Mouse (Mus musculus) CD4-positive, CD25-positive, alpha-beta regulatory T cell, adult 4 months (primary cell): ENCODE results near the gene Fam8a1. TPM values are rescaled to one million over a fixed set of nuclear protein-coding genes. Genes with fewer than 3 reads are reported as not detected.

Experiments
- ATAC-seq: one replicate; pipeline ENCODE4 v1.8.0; 2017
- polyA plus RNA-seq, 2 experiments: library from polyadenylated mRNA; unstranded; fragments of 100-300 nt; shearing (Covaris generic); gene quantifications; one replicate each; pipeline ENCODE4 v1.2.1; 2017

Fam8a1 gene
- polyA plus RNA-seq, 2 experiments from 2014 or later: 8.5 to 9.0 TPM

DNA sequence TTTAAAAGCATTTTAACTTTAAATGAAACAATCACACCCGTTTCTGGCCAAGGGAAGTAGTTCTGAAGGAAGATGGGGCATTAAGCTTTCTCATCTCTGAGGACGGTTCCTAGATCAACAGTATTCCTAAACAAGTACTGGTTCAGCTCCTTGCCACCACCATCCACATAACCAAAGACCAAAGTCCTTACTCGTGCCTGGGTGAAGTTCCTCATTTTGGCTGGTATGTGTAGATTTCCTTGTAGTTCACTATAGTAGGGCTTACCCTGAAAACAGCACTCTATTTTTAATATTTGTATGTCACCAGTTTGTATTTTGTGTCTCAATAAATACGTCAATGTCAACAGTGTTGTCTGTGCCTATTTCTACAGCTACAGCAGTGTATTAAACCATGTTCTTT, 8.4 kb downstream of the Fam8a1 start:
- no peak for ATAC-seq

GRCm38 (mm10) chr13:46682921-46683320, 13.6 kb downstream of the Fam8a1 start:
- ATAC-seq: no peak

GRCm38 (mm10) chr13:46683370-46683769, 14.0 kb downstream of the Fam8a1 start:
- ATAC-seq: no peak

DNA sequence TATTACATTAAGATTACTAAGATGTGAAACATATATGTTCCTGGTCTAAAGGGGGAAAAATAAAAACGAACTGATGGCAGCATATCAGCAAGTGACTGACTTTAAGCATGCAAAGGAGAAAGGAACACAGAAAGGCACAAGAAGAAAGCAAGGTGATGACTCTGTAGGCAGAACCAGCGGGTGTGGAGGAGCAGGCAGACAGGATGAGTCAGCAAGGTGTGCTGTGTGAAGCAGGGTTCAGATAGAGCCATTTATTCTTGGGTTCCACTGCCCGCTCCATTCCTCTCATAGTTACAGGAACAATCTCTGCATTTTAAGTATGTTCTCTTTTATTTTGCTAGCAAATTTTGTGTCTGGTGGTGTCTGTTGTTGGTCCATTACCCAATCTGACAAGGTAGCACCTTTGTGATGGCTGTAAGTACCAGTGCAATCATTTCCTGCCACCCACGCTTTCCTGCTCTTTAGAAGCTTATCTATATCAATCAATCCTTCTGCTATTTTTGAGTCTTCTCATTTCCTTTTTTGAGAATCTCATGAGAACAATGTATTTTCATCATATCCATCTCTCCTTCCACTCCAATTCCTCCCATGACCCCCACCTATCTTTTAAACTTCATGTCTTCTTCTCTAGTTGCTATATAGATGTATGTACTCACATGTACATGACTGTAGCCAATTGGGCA, 21.4 kb downstream of the Fam8a1 start:
- peak; percentile 95 for ATAC-seq

DNA sequence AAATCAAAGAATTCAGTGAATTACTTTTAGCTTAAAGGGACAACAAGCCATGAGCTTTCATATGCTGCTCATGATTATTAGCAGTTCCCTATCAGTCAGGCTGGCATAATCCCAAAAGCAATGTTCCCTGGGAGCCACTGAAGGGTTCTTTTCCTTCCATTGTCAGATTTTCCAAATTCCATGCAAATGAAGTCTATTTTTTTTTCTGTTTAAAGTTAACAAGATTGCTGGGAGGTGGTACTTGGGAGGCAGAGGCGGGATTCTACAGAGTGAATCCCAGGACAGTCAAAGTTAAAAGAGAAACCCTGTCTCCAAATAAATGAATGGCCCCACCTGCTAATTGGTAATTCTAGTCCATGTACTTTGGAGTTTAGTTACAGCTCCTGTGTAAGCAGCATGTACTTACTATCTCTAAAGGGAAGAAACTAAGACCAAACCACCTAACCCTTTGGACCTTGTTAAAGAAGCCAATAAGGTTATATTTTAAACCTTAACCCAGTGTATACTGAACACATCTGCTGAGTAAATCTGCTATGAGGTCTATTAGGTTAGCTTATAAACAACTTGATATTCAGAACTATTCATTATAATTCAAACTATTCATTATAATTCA, 26.1 kb downstream of the Fam8a1 start:
- ATAC-seq: no peak

GRCm38 (mm10) chr13:46695932-46696331, 26.6 kb downstream of the Fam8a1 start:
- no peak for ATAC-seq

GRCm38 (mm10) chr13:46696788-46697187, 27.5 kb downstream of the Fam8a1 start:
- ATAC-seq: no peak

GRCm38 (mm10) chr13:46699372-46699771, 30.1 kb downstream of the Fam8a1 start:
- ATAC-seq: no peak

GRCm38 (mm10) chr13:46701486-46701885, 32.2 kb downstream of the Fam8a1 start:
- ATAC-seq: no peak

DNA sequence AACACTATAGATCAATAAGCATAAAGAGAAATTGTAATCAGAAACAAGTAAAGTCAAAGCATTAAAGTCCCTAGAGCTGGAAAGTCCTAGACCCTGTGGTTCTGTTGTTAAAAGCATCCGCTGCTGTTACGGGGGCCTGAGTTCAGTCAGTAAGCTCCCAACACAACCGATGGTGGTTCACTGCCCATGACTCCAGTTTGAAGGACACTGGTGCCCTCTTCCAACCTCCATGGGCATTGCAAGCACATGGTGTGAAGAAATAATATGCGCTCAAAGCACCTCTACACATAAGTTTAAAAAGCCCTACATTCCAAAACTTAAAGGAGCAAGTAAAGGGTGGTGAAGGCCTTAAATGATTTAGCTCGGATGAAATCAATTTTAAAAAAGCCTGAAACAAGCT, 33.8 kb downstream of the Fam8a1 start:
- ATAC-seq: peak; percentile 51

DNA sequence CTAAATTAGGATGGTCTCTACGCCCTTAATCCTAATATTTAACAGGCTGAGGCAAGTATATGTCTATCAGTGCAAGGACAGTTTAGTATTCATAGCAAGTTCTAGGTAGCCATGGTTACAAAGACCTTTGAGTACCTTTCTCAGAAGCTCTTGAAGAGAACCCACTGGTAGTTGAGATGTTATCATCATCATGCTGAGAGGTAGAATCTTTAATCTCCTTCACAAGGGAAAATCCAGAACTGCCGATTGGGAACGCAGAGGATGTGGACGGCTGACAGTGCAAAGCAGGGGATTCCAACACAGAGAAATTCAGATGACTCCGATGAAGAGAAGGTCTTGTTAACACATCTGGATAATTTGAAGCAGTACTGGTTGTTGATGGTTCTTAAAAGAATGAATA, 44.2 kb downstream of the Fam8a1 start:
- peak; percentile 73 for ATAC-seq

GRCm38 (mm10) chr13:46715976-46716639, 46.8 kb downstream of the Fam8a1 start:
- no peak for ATAC-seq

DNA sequence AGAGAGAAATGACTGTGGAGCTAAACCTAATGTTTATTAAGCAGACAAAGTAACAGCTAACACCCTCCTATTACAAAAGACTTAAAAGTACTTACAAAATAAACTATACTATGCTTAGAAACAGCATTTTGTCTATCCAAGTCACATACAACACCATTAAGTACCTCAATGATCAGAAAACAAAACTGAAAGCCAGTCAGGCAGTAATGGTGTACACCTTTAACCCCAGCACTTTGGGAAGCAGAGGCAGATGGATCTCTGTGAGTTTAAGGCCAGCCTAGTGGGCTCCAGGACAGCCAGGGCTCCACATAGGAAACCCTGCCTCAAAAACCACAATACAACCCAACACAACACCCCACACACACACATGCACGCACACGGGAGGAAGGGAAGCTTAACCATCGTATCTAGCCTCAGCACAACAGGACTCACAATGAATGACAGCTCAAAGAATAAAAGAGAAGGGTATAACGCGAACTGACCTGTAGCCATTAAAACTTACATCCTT, 49.6 kb downstream of the Fam8a1 start:
- ATAC-seq: peak; percentile 53

GRCm38 (mm10) chr13:46721009-46721408, 51.7 kb downstream of the Fam8a1 start:
- ATAC-seq: peak; percentile 52

- ATAC-seq: no peak
Observed at GRCm38 (mm10) chr13:46724371-46724770, 55.0 kb downstream of the Fam8a1 start.

DNA sequence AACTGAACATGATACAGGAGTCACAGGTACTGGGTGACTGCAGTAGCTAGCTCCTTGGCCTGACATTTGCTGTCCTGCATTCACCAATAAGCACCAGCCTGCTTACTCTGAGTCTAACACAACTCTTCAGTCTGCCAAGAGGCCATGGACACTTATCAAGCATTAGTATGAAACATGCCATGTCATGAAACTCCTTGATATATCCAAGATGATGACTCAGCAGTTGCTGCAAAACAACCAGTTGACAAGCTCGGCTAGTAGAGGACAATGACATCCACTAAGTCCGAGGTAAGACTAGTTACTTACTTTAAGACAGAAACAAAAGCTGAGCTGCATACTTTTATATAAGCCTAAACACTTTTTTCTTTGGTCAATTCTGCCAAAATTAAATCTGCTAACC, 55.9 kb downstream of the Fam8a1 start:
- ATAC-seq: peak; percentile 13

DNA sequence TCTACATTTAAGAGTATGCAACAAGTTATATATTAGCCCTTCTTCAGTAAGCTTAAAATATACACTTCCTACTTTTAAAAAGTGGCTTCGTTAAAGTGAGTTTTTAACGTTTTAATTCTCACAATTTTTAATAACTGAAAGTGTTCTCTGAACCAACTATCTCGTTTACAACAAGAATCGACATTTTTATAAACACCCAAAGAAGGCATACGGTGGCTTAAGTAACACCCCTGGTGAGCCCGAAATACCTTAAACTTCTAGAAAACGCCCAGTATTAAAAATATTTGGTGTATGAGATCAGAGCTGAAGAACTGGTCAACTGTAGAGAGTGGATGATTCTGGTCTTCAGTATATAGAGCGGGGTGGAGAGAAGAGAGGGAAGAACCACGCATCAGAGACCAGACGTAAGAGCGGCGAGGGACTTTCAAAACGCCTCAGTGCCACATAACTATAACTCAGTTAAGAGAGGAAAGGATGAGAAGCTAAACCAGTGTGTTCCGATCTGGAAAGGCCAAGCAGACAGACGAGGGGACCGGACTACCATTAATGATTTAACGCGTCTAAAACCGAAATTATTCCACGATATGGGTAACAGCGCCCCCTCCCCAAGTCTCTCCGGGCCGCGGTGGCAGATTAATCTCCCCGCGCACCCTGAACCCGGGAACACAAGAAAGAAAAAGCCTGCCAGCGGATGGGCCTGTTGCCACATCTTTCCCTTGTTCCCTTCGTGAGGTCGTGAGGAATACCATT, 57.1 kb downstream of the Fam8a1 start:
- no peak for ATAC-seq

GRCm38 (mm10) chr13:46727038-46727836, 57.9 kb downstream of the Fam8a1 start:
- ATAC-seq: peak; percentile 40
